Comparison of ENCODE assay signal across 8 mouse cellular contexts in the genomic region with DNA sequence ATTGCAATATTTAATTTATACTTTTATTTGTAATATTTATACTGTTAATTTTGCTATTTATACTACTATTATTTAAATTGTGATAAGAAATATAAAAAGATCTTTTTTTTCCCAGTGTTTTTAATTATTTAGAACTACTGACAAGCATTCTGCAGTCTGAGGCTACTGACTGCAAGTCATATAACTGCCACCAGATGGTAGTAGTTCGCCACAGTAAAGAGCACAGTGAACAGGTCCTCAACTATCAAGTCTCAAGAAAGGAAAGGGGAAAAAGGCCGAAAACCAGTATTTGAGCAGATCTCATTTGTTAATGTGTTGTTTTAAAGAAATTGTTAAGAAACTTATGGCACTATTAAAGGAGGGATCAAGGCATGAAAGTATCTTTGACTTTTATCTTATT.
DNase-seq lines count a peak whose midpoint lies in the region; ATAC-seq lines count a peak whose summit lies in the region.

No protein-coding gene starts in this region.

- no peak overlapping the region for H3K27ac ChIP-seq in neural tube, embryonic 12.5 days

- H3K4me3 ChIP-seq in neural tube, embryonic 12.5 days, result no peak overlapping the region

- no peaks in the 10 kb centered on the region for H3K36me3 ChIP-seq in neural tube, embryonic 12.5 days

- no peak overlapping the region for H3K4me2 ChIP-seq in neural tube, embryonic 12.5 days (replicated peaks)

- no peaks in the 10 kb centered on the region for H3K9me3 ChIP-seq in neural tube, embryonic 12.5 days

- 28% methylated on average over 2 of the region's 2 CpGs for WGBS in neural tube, embryonic 12.5 days

- H3K4me1 ChIP-seq in neural tube, embryonic 12.5 days, result no peaks in the 10 kb centered on the region

- peak; percentile 1 for DNase-seq in CD4-positive, CD25-positive, alpha-beta regulatory T cell, adult 2 months (ENCODE audit: low read depth, low spot score)
- DNase-seq in urinary bladder, postnatal 14 days (ENCODE audit: low spot score), result peak; percentile 12
- DNase-seq in urinary bladder, postnatal 4 days (ENCODE audit: low spot score in 2 of 2), result no peak
- peak; percentile 17 to 47 for DNase-seq in frontal cortex, postnatal 14 days (ENCODE audit: low spot score in 2 of 2)
- DNase-seq in left cerebral cortex, adult 11 months (ENCODE audit: low spot score), result peak; percentile 34

- H3K9ac ChIP-seq in neural tube, embryonic 12.5 days, result no peak overlapping the region

- no peaks in the 10 kb centered on the region for H3K27me3 ChIP-seq in neural tube, embryonic 12.5 days (replicated peaks)

- no peak for ATAC-seq in CD4-positive, CD25-positive, alpha-beta regulatory T cell, adult 4 months
- peak; percentile 78; the same call in 1 of the 2 replicates for ATAC-seq in neural tube, embryonic 12.5 days (ENCODE audit: low FRiP score, low read depth)
- no peak for ATAC-seq in erythroblast, adult 5-6 weeks (replicated peaks; ENCODE audit: low FRiP score, poor library complexity, severe bottlenecking)

Comparison
In these comparisons a context has a peak if more than half of its experiments do, and no peak if none do; other contexts are left out.
1. DNase-seq: peak in CD4-positive, CD25-positive, alpha-beta regulatory T cell, adult 2 months (single experiment), urinary bladder, postnatal 14 days (single experiment), frontal cortex, postnatal 14 days (2 of 2) and left cerebral cortex, adult 11 months (single experiment); none in urinary bladder, postnatal 4 days (0 of 2).